Mouse (Mus musculus) embryo, embryonic 11 days (tissue): ENCODE data around the gene Chac1.
A peak's percentile ranks its signal among the peaks of the same experiment; 100 is the strongest.

Experiments used
- DNase-seq: peaks from one replicate; pipeline ENCODE4 v3.0.0-alpha.2; 2015

Gene Chac1

DNA sequence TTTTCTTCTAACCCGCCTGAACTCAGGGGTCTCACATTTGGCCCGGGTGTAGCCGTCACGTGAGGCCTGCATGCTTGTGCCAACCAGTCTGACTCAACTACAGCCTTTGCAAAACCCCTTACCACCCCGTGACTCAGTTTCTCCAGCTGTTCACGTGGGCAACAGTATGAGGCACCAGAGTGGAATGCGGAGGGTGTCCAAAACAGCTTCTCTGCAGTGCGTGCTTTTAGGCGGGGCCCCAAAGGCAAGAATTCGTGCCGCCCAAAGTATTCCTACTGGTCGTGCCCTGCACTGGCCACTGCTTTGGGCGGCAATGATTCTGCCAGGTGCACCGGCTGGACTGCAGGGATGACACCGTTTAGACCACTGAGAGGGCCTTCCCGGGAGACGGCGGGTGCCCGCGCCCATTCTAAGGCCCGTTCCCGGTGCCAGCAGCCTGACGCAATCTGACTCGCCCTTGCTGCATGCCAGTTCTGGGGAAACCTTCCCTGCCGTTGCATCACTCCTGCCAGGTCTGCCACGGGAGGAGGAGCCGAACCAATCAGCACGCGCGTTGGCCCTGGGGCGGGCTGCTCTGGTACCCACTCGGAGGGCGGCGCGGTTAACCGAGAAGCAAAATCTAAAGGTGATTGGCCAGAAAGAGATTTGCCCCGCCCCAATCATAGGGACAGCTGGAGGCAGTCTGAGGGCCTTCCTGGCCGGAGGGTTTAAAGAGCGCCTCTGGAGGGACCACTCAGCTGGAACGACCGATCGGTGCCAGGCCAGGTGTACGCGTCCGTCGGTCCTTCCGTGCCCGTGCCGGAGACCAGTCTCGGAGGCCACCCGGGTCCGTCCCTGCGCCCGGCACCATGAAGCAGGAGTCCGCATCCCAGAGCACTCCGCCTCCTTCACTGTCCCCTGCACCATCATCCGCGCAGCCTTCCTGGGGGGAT is at the start of gene Chac1:
Chac1 (plus strand) TSS at position 675 of the 932 bp plus-strand sequence.
- DNase-seq: peak; percentile 89

DNA sequence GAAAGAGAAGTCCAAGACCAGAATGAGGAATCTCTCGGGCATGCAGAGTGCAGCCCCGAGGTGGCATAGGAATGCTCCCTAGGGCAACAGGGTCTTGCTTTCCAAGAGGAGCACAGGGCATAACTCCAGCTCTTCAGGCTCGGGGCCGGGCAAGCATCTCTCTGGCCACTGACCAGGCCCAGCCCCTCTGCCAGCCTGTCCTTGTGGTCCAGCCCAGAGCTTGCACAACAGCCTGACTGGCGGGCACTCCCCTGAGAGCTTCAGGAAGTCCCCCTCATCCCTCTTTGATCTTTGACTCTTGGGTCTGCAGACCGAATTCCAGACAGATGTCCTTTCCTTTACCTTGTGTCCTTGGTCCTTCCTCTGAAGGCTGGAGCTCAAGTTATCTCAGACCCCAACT is 48.2 kb upstream of the Chac1 start:
- DNase-seq: no peak

DNA sequence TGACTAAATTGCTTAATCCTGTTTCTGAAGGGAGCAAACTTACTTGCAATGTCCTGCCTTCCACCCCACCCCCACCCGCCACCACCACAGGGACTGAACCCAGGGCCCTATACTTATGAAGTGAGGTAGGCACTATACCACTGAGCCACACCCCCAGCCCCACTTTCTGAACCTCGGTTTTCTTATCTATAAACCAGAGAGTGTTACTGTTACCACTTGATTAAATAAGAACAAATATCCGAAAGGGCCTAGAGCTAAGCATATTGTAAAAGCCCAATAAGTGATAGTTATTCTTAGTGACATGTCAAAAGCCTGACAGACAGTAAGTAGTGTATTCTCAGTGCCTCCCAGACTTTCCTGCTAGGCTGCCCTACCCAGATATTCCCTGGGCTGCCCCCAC is 46.6 kb upstream of the Chac1 start:
- DNase-seq: no peak

DNA sequence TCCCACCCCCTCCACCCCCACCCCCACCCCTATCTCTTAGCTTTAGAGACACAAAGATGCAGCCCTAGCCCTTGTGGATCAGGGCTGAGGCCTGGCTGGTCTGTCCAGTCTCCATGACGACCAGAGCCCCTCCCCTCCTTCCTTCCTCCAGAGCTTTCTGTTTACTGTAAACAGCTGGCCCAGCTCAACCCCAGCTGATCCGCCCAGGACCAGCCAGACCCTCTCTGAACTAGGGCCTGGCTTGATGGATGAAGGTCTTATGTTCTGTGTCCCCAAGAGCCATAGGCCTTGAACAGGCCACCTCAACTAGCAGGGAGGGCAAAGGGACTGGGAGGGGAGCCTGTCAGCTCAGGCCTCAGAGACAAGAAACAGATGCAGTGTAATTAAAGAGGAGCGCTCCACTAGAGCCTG is 46.2 kb upstream of the Chac1 start:
- peak; percentile 62 for DNase-seq

DNA sequence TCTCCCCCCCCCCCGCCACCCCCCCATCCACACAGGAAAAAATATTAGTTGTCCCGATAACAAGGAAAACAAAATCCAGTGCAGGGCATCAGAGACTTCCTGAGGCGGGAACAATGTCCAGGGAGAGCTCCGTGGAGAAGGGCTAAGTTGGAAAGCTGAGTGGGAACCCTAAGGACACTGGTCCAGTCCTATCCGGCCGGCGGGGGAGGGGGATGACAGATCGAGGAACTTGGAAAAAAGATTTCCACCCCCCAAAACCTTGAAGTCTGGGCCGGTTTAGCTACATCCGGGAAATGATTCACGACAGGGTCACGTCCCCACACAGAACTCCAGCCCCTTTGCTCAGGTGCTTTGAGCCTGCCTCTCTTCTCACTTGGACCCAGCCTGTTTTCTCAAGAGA is 39.5 kb upstream of the Chac1 start:
- DNase-seq: no peak

DNA sequence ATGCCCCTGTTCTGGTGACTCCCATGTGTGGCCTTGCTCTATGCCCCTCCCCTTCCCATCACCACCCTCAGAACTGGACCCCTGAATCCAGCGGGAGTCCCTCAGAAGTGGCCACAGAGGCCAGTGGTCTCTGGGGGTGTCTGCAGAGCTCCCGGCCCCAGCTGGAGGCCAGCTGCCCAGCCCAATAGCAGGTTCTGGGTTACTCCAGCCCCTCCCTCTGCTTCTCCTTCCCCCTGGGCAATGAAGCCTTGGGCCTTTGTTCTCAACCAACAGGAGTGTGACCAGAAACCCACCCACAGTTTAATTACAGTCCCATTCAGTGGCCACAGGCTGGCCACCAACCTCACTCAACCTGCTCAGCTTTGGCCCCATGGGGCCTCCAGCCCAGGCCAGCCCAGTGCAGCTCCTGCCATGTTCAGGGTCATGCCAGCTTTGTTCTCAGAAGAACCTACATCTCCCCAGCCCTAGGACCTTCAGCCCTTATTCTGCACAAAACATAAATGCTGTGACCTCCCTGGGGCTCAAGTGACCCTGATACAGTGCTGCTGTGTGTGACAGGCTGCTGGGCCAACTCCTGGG is 38.6 kb upstream of the Chac1 start:
- no peak for DNase-seq

DNA sequence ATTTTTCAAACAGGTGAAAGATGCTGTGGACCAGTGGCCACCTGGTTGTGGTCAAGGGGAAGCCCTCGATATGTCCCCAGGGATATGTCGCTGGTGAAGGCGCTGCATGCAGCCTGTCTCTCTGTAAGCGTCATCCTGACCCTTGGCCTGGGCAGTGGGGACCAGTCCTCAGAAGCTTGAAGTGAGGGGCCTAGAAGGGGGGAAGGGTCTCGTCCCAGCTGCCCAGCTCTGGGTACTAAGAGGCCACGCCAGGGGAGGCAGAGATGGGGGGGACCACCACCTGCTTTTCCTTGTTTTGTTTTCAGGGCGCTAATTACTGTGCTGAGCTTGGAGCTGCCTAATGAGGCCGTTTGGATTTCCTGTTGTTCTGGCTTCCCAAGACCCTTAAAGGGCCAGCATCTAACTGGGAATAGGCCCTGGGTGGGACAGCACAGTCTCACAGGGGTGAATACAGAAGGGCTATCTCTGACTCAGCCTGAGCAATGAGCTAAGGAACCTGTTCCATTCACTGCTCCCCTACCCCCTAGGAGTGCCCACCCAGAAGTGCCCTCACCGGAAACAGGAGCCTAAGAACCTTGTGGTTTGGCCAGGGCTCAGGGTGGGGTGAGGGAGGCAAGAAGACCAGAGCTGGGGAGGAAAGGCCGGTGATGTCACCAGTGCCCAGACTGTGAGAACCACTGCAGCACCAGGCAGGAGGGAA is 37.1 kb upstream of the Chac1 start:
- DNase-seq: no peak

DNA sequence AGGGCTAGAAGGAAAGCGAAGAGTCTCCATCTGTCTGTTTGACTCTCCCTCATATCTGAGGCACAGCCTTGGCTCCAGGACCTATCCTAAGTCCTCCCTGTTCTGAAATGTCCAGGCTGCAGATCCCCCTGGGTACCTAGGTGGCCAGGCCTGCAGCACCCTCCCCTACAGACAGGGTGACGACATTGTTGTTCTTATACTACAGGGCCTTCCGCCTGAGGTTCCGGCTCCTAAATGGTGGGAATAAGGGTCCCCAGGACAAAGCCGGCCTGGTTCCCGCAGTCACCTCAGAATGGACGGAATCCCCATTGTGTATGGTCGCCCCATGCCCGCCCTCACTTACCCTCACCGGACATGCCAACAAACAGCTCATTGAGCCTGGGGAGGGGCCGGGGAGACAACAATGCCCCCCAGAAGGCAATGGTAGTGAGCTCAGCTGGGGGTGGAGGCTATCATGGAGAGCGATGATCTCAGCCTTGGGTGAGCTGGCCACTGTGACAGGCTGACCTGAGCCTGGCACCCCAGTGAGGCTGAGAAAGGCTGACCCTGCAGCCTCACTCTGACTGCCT is 36.2 kb upstream of the Chac1 start:
- DNase-seq: no peak

DNA sequence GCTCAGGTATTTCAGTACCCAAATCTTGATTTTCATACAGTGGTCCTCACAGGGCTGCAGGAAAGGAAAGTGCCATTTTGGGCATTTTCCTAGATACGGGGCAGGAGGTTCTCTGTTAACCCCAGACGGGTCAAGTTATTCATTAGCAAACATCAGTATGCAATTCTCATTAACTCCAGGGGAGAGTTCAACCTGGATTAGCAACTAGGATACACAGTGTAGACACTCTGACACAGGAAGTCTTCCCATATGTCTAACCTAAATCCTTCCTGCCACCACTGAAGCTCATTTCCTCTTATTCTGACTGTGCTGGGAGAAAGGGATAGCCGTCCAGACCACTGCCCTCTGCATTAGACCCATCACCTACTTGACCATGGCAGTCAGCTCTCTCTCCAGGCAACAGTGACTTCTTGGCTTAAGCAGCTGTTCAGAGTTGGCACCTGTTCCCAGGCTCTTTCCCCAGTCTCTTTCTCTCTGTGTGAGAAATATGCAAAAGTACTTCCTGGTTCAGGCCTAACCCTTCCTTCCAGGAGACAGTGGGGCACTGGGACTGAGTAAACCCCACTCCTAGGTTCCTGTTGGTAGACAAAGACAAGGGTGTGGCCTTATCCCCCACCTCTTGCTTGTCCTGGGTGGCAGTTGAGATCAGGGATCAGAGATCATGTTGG is 32.9 kb upstream of the Chac1 start:
- DNase-seq: no peak

DNA sequence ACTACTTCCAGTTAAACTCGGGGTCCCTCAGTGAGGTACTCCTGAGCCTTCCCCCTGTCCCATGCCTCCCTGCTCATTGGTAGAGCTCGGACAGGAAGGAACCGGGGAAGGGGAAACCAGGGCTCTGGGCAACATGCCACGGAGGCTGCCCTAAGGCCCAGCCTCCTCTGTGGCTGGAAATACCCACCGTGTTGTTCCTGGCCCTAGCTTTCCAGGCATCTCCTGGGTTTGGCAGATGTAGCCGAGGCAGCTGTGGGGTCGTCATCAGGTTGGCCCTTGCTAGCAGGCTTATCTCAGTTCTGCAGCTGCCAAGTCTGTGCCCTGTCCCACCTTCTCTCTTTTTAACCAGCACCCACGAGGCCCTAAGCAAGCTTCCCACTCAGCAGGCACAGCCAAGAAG is 30.5 kb upstream of the Chac1 start:
- DNase-seq: no peak

DNA sequence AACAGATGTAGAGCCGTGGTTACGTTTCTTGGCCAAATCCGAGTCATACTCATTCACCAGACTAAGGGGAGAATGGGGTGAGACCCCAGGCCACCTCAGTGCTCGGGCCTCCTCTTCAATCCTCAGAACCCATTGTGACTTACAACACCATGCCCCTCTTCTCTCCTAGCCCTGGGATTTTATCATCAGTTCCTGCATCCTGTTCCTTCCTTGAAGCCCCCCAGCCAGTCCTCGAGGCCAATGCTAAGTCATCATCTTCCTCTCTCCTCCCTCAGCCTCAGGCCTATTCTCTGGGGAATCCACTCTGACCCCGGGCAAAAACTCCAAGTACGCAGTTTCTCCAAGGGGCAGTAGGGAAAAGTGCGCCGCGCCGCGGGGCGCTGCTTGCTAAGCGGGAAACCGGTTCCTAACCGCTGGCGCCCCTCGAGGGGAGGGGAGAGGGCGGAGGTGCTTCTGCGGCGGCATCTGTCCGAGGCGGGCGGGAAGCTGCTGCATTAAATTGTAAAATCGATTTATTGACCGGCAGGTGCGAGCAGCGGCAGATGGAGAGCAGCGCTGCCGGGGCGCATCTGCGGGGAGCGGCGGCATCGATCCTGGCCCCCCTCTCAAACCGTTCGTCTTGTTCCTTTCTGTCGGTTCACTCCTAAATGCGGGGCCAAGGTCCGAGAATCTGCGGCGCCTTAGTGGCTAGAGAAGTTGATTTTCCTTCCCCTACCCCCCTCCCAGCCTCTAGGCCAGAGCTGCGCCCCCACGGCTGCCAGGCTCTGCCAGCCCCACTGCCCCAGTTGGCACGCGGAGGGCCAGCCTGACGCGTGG is 29.1 kb upstream of the Chac1 start:
- peak; percentile 75 for DNase-seq

DNA sequence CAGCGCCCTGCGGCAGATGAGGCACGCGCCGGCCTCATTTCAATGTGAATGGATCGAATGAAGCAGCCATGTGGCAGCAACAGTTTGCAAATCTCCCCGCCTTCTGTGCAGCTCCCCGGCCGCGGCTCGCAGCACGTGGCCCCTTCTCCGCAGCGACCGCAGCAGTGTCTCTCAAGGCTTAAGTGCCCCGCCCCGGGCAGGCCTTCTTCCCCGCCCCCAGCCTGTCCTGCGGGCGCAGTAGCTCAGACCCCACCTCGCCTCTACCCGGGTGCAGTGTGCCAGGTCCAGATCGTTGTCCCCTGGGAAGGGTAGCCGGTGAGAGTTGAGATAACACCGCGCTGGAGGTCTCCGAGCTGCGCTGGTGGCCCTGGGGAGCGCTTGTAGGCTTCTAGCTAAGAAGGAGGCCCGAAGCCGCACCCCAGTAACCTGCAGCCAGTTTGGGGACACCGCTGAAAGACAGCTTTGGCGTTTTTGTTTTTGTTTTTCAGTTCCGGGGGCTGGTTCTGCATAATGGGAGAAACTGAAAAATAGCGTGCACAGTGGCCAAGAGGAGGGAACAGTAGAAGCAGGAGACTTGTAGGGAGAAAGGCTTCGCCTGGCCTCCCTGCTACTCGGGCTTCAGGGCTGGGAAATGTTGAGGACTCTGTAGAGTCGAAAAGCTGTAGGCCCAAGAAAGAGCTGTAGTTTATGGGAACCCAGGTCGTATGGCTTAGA is 28.3 kb upstream of the Chac1 start:
- peak; percentile 82 for DNase-seq

DNA sequence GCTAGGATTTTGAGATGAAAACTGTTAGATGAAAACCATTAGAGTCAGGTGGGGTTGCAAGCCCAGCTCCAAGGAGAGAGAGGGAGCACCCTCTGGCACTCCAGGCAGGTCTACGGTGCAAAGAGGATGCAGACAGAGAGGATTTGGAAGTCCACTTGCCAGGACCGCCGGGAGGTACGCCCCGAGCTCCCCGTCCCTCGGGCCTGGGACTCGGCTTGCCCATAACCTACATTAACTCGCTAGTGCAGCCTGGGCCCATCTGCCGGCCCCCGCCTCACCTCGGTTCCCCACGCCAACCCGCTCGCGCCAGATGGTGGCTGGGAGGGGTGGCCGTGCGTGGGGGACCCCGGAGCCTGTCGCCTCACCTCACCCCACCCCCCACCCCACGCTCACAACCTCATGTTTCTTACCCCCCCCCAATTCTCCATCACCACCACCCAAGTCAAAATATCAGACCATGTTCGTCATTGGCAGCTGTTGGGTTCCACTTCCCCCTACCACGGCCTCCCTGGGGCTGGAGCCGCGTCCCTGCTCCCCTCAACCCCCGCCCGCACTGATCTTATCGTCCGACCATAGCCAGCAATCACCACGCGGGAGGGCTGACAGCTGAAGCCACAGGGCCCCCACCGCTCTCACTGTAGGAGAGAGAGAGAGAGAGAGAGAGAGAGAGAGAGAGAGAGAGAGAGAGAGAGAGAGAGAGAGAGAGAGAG is 27.0 kb upstream of the Chac1 start:
- no peak for DNase-seq

DNA sequence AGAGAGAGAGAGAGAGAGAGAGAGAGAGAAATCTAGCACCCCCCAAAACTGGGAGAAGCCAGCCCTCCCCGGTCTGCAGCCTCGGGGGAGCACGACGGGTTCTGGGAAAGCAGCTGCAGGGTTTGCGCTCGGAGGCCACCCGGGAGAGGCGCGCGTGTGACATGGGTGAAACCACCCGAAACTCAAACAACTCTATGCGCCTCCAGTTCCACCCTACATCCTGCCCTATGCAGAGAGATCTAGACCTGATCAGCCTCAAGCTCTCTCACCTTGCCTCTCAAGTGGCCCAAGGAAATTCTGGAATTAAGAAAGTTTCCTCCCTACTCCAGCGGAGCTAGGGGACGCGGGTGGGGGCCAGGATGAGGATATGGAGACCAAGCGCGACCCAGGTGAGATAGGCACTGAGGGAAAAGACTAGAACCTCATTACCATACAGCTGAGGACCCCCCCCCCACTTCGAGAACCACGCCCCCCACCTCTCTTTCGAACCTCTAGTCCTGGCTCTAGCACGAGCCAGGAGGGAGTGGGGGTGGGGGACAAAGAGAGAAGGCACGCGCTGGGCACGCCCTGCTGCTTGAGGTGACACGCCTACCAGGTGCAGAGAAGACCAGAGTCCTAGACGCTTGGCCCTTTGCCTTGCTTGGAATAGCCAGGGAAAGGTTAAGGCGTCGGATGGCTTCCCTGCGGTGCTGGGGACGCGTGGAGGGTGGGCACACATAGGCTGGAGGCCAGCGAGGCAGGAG is 26.3 kb upstream of the Chac1 start:
- no peak for DNase-seq

DNA sequence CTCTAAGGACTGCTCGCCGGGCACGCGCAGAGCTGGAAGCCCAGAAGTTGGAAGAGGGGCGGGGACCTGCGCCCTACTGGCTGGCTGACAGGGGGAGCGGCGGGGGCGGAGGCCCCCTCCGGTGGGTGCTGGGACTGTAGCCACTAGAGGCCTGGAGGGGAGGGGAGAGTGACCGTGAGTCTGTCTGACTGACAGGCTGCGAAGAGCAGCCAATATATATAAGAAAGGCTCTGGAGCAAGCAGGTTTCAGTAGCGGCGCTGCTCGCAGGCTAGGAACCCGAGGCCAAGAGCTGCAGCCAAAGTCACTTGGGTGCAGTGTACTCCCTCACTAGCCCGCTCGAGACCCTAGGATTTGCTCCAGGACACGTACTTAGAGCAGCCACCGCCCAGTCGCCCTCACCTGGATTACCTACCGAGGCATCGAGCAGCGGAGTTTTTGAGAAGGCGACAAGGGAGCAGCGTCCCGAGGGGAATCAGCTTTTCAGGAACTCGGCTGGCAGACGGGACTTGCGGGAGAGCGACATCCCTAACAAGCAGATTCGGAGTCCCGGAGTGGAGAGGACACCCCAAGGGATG is 25.4 kb upstream of the Chac1 start, which contains the start of gene Dll4:
Dll4 (plus strand) TSS at position 217 of the 576 bp plus-strand sequence.
- DNase-seq: peak; percentile 68

DNA sequence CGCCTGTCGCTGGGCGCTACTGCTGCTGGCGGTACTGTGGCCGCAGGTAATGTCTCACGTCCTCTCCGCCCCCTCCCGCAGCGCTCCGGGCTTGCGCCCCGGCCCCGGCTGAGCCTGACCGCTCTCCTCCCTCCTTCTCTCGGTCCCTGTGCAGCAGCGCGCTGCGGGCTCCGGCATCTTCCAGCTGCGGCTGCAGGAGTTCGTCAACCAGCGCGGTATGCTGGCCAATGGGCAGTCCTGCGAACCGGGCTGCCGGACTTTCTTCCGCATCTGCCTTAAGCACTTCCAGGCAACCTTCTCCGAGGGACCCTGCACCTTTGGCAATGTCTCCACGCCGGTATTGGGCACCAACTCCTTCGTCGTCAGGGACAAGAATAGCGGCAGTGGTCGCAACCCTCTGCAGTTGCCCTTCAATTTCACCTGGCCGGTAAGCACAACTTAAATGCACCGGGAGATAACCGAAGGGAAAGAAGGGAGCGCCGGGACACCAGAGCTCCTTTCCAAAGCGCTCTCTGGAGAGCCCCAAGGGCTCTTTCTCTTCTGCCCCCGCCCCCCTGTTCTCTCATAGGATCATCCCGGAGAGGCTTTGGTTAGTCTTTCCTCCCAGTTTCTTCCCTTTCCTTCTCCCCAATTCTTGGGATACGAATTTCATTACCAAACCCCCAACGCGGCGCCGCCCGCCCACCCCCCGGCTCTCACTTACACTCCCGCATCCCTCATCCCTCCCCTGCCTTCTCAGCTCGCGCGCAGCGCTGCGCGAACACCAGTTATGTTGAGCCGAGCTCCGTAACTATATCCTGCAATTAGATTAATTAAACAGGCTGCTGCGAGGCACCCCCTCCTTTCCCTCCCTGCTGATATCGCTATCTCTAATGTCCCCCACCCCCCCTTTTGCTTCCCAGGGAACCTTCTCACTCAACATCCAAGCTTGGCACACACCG is 24.6 kb upstream of the Chac1 start:
- peak; percentile 41 for DNase-seq

DNA sequence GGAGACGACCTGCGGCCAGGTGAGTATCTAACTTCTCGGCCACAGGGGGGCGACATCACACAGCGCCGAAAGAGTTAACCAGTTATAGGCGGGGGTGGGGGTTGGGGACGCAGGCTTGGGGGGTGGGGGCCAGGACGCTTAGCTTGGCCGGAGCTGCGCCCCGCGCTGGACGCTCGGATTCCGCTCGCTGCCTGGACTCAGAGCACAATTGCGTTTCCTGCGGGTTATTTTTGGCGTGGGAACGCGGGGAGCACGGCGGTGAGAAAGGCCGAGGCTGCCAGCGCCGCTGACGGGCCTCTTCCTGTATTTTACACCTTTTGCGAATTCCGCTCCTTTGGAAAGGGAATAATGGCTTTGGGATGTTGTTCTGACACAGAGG is 23.9 kb upstream of the Chac1 start:
- peak; percentile 65 for DNase-seq

DNA sequence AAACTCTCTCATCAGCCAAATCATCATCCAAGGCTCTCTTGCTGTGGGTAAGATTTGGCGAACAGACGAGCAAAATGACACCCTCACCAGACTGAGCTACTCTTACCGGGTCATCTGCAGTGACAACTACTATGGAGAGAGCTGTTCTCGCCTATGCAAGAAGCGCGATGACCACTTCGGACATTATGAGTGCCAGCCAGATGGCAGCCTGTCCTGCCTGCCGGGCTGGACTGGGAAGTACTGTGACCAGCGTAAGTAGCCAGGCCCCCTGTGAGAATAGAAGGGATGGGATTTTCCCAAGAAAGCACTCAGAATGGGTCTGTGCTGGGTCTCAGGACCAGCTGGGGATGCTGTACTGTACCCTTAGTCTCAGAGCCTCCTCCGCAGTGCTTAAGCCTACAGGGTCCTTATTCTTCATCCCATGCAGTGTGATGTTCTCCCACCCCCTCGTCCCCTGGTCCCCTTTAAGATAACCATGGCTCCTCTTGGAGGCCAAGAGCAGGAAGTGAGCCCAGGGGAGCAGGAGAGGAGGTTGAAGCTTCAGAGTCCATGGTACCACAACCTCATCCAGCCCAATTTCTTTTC is 23.0 kb upstream of the Chac1 start:
- DNase-seq: no peak
